8 mouse cellular contexts compared by ENCODE assay signal in the genomic region with DNA sequence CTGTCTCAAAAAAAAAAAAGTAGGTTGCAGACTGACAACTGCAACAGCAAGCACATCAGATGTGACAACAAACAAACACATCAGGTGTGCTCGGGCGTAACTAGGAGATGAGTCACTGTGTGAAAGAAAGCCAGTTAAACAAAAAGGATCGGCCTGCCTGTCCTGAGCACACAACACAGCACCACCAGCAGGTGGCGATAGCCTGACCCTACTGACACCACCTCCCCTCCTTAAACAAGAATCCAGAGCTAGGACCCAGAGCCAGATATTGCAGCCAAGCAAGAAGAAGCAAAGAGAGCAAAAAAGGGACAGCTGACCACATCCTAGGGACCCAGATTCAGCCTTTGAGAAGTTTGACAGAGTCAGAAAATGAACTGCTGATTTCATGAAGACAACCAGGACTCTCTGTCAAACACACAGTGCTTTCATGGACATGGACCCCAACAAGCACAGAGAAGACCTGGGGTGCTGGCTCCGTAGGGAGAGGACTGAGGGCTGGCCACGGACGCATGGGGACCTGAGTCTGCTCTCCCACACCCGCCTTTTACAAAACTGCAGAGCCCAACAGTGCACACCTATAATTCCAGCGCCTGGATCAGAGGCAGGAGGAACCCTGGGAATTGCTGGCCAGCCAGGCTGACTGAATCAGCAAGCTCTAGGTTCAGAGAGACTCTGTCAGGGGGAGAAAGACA. TPM values are rescaled to one million over a fixed set of nuclear protein-coding genes. Genes with fewer than 3 reads are reported as not detected.
A peak's percentile ranks its signal among the peaks of the same experiment; 100 is the strongest.
DNase-seq lines count a peak whose midpoint lies in the region; ATAC-seq lines count a peak whose summit lies in the region.

No protein-coding gene starts in this region.

- ATAC-seq in neural tube, embryonic 11.5 days (ENCODE audit: insufficient read depth, low FRiP score, low TSS enrichment), result no peak

- intact Hi-C loops in left cerebral cortex, postnatal 4 days (cut with DNase I), result no loop called here

- H3K27me3 ChIP-seq in neural tube, embryonic 11.5 days (ENCODE audit: control insufficient read depth, insufficient read depth, low read length), result no peaks in the 10 kb centered on the region

- H3K27ac ChIP-seq in neural tube, embryonic 11.5 days (ENCODE audit: low read depth, low read length), result no peak overlapping the region

- H3K9ac ChIP-seq in neural tube, embryonic 11.5 days (ENCODE audit: low read length), result no peak overlapping the region

- WGBS in neural tube, embryonic 11.5 days, result 45% methylated on average over 9 of the region's 9 CpGs

- no peak overlapping the region for H3K4me3 ChIP-seq in neural tube, embryonic 11.5 days (ENCODE audit: low read depth, low read length)

- peak; percentile 49 to 64 for DNase-seq in right cerebral cortex, adult 2 months (ENCODE audit: low spot score in 2 of 2)
- DNase-seq in right cerebral cortex, postnatal 25 days, result no peak
- peak; percentile 49 to 52 for DNase-seq in adrenal gland, adult 18-20 months (ENCODE audit: low spot score in 2 of 2)
- DNase-seq in embryo, embryonic 10 days (ENCODE audit: low spot score), result peak; percentile 87
- peak; percentile 72 for DNase-seq in heart, postnatal 4 days
- DNase-seq in left cerebral cortex, postnatal 4 days, result peak; percentile 73
- DNase-seq in neural tube, embryonic 11.5 days (ENCODE audit: low spot score), result peak; percentile 60
- peak; percentile 33 to 63 for DNase-seq in urinary bladder, postnatal 4 days (ENCODE audit: low spot score in 2 of 2)

- H3K36me3 ChIP-seq in neural tube, embryonic 11.5 days (ENCODE audit: control insufficient read depth, insufficient read depth, low read length), result no peaks in the 10 kb centered on the region

- H3K4me2 ChIP-seq in neural tube, embryonic 11.5 days (ENCODE audit: low read depth), result no peak overlapping the region

- H3K4me1 ChIP-seq in neural tube, embryonic 11.5 days (ENCODE audit: control insufficient read depth, insufficient read depth, low read length), result no peaks in the 10 kb centered on the region

- no peaks in the 10 kb centered on the region for H3K9me3 ChIP-seq in neural tube, embryonic 11.5 days (ENCODE audit: control insufficient read depth, low read length)

RNA-seq across cellular contexts. Expression of a gene that starts 28.1 kb away (rescaled TPM):
- 10 to 100 TPM; 22.6 to 24.6 TPM for total RNA-seq in adrenal gland, adult 18-20 months (2021)
- total RNA-seq in heart, postnatal 4 days (2021), result 10 to 100 TPM; 21.0 to 22.9 TPM
- total RNA-seq in left cerebral cortex, postnatal 4 days (2021), result 10 to 100 TPM; 79.6 to 82.5 TPM
- polyA plus RNA-seq in neural tube, embryonic 11.5 days (2014; fragmentation: Nextera tagmentation; extraction: Ambion mirVana), result 24.4 and 24.8 TPM in 2 replicates

RNA-seq across cellular contexts. Expression of a gene that starts 48.9 kb away (rescaled TPM):
- total RNA-seq in adrenal gland, adult 18-20 months (2021), result 10 to 100 TPM; 23.8 to 25.0 TPM
- total RNA-seq in heart, postnatal 4 days (2021), result 10 to 100 TPM; 14.6 to 17.0 TPM
- 10 to 100 TPM; 21.7 to 24.3 TPM for total RNA-seq in left cerebral cortex, postnatal 4 days (2021)
- 16.5 and 22.9 TPM in 2 replicates for polyA plus RNA-seq in neural tube, embryonic 11.5 days (2014; fragmentation: Nextera tagmentation; extraction: Ambion mirVana)

RNA-seq across cellular contexts. Expression of a gene that starts 54.1 kb away (rescaled TPM):
- 1 to 10 TPM; 2.9 to 3.2 TPM for total RNA-seq in adrenal gland, adult 18-20 months (2021)
- total RNA-seq in heart, postnatal 4 days (2021), result 10 to 100 TPM; 10.3 to 10.8 TPM
- 1 to 10 TPM; 8.9 to 9.6 TPM for total RNA-seq in left cerebral cortex, postnatal 4 days (2021)
- polyA plus RNA-seq in neural tube, embryonic 11.5 days (2014; fragmentation: Nextera tagmentation; extraction: Ambion mirVana), result 66.9 and 68.2 TPM in 2 replicates

RNA-seq across cellular contexts. Expression of a gene that starts 55.7 kb away (rescaled TPM):
- total RNA-seq in adrenal gland, adult 18-20 months (2021), result 10 to 100 TPM; 22.6 to 24.4 TPM
- total RNA-seq in heart, postnatal 4 days (2021), result 10 to 100 TPM; 13.0 to 16.7 TPM
- total RNA-seq in left cerebral cortex, postnatal 4 days (2021), result 10 to 100 TPM; 42.2 to 45.9 TPM
- polyA plus RNA-seq in neural tube, embryonic 11.5 days (2014; fragmentation: Nextera tagmentation; extraction: Ambion mirVana), result 21.0 and 23.3 TPM in 2 replicates
